Mouse (Mus musculus): ENCODE results near the gene Tnfsf14. TPM values are rescaled to one million over a fixed set of nuclear protein-coding genes. Genes with fewer than 3 reads are reported as not detected.

Tnfsf14 gene
- polyA plus RNA-seq, 2 experiments: 0.20 TPM; not detected in 1

DNA sequence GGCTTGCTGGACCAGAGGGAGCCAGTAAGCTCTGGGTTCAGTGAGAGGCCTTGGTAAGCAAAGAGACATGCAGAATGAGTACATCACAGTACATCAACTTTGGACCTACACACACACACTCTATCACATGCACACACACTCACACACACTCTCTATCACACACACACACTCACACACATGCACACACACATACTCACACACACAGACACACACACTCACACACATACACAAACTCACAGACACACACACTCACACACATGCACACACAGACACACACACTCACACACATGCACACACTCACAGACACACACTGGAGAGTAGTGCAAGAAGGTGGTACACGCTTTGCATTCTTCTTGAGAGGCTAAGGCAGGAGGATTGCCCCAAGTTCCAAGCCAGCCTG is 38.2 kb upstream of the Tnfsf14 start:
- no peaks in the 10 kb centered on the region for H3K27me3 ChIP-seq (ENCODE audit: control insufficient read depth, insufficient read depth, low read length)
- TF ChIP-seq POLR2A (IDR thresholded peaks at IDR 0.05; ENCODE audit: borderline replicate concordance, extremely low read depth, insufficient read depth, insufficient read length): no peak
- 71% methylated on average over 1 of the region's 1 CpGs for WGBS
- H3K4me3 ChIP-seq (replicated peaks; ENCODE audit: low read length): no peak overlapping the region
- DNase-seq (ENCODE audit: low spot score) (no peak), ATAC-seq (ENCODE audit: low FRiP score, low read depth) (no peak)
- no peak overlapping the region for H3K9ac ChIP-seq (ENCODE audit: low read depth, low read length, severe bottlenecking)
- no peak overlapping the region for H3K4me2 ChIP-seq (replicated peaks; ENCODE audit: low read depth, low read length, severe bottlenecking)
- no peaks in the 10 kb centered on the region for H3K9me3 ChIP-seq (ENCODE audit: control insufficient read depth, low read length)
- H3K27ac ChIP-seq (replicated peaks; ENCODE audit: low read depth, low read length): no peak overlapping the region
- peaks cover 28% of the 10 kb centered on the region for H3K36me3 ChIP-seq (ENCODE audit: control insufficient read depth, insufficient read depth, low read length)
- H3K4me1 ChIP-seq (ENCODE audit: control insufficient read depth, insufficient read depth, low read length): no peaks in the 10 kb centered on the region

DNA sequence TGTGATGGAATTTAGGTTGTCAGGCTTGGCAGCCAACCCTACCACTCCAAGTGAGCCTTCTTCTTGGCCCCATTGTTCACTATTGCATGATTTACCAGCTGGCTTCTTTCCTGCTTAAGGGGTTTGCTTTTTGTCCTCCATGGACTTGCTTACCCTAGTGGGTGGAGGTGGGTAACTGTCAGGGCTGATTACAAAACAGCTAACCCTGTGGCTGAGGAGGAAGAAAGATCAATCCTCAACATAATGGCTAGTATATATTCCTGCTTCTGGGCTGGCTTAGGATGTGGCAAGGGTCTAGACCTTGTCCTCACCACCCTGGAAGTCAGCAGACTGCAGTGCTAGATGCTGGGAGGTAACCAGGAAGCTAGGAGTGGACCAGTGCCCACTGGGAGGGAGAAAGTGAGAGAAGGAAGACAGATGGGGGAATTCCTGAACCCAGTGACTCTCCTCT is 37.4 kb upstream of the Tnfsf14 start:
- ATAC-seq (ENCODE audit: low FRiP score, low read depth) (no peak), DNase-seq (ENCODE audit: low spot score) (no peak)
- Histone ChIP-seq H3K27me3 (ENCODE audit: control insufficient read depth, insufficient read depth, low read length) (no peaks in the 10 kb centered on the region), H3K4me3 (replicated peaks; ENCODE audit: low read length) (no peak overlapping the region), H3K4me2 (replicated peaks; ENCODE audit: low read depth, low read length, severe bottlenecking) (no peak overlapping the region), H3K4me1 (ENCODE audit: control insufficient read depth, insufficient read depth, low read length) (no peaks in the 10 kb centered on the region), H3K27ac (replicated peaks; ENCODE audit: low read depth, low read length) (no peak overlapping the region), H3K9me3 (ENCODE audit: control insufficient read depth, low read length) (no peaks in the 10 kb centered on the region), H3K9ac (ENCODE audit: low read depth, low read length, severe bottlenecking) (no peak overlapping the region), H3K36me3 (ENCODE audit: control insufficient read depth, insufficient read depth, low read length) (peaks cover 20% of the 10 kb centered on the region)
- no peak for TF ChIP-seq POLR2A (IDR thresholded peaks at IDR 0.05; ENCODE audit: borderline replicate concordance, extremely low read depth, insufficient read depth, insufficient read length)

DNA sequence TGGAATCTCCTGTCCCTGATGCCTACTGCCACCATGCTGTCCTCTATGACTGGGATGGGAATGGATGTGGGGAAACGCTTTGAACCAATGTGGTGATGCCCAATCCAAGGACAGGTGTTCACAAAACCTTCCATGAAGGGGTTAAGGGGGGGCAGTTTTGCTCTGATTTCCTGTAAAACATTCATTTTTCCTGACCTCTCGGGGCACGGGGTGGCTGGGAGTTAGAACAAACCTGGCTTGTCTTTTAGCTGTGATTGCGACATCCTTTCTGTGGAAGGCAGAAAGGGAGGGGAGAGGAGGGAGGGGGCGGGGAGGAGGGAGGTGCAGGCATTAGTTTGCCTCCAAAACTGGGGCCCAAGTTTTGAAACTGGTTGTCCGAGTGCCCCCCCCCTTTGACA is 36.8 kb upstream of the Tnfsf14 start:
- no peaks in the 10 kb centered on the region for H3K27me3 ChIP-seq (ENCODE audit: control insufficient read depth, insufficient read depth, low read length)
- no peak overlapping the region for H3K9ac ChIP-seq (ENCODE audit: low read depth, low read length, severe bottlenecking)
- no peak overlapping the region for H3K4me3 ChIP-seq (replicated peaks; ENCODE audit: low read length)
- no peaks in the 10 kb centered on the region for H3K4me1 ChIP-seq (ENCODE audit: control insufficient read depth, insufficient read depth, low read length)
- no peaks in the 10 kb centered on the region for H3K9me3 ChIP-seq (ENCODE audit: control insufficient read depth, low read length)
- no peak for ATAC-seq (ENCODE audit: low FRiP score, low read depth)
- 58% methylated on average over 5 of the region's 6 CpGs for WGBS
- H3K36me3 ChIP-seq (ENCODE audit: control insufficient read depth, insufficient read depth, low read length): peaks cover 14% of the 10 kb centered on the region
- TF ChIP-seq POLR2A (IDR thresholded peaks at IDR 0.05; ENCODE audit: borderline replicate concordance, extremely low read depth, insufficient read depth, insufficient read length): no peak
- H3K4me2 ChIP-seq (replicated peaks; ENCODE audit: low read depth, low read length, severe bottlenecking): no peak overlapping the region
- no peak overlapping the region for H3K27ac ChIP-seq (replicated peaks; ENCODE audit: low read depth, low read length)
- DNase-seq (ENCODE audit: low spot score): no peak

DNA sequence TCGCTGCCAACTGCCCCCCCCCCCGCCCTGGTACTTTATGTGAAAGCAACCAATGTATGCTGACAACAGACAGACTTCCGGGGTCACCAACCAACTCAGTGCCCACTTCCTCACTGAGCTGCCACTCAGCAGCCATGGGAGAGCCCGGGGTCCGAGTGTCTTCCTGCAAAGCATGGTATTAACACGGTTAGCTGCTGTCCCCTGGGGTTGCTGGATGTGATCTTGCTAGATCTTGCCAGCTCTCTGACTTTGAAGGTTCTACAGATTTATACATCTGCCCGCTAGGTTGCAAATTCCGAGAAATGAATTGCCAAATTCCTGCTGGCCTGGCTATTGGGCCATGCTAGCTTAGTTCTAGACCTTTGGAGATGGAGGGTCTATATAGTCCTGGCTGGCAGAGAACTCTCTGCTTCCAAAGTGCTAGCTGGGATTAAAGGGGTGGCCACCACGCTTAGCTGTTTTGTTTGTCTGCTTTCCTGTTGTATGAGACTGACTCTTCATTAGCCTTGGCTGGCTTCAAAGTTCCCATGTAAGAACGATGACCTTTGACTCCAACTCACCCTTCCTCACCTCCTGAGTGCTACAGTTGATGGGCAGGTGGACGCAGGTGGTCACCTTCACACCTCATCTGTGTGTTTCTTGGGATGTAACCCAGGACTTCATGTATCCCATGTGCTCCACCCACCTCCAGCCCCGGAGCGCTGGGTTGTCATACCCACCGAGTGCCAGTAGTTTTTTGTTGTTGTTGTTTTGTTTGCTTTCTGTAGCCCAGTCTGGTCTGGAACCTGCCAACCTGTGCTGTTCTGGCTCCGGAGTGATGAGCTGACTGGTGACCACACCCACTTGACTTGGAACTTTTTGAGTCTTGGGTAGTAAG is 36.1 kb upstream of the Tnfsf14 start:
- ATAC-seq (ENCODE audit: low FRiP score, low read depth) (no peak), DNase-seq (ENCODE audit: low spot score) (no peak)
- H3K4me1 ChIP-seq (ENCODE audit: control insufficient read depth, insufficient read depth, low read length): no peaks in the 10 kb centered on the region
- H3K36me3 ChIP-seq (ENCODE audit: control insufficient read depth, insufficient read depth, low read length): peaks cover 9% of the 10 kb centered on the region
- H3K4me2 ChIP-seq (replicated peaks; ENCODE audit: low read depth, low read length, severe bottlenecking): no peak overlapping the region
- WGBS: 78% methylated on average over 15 of the region's 15 CpGs
- no peaks in the 10 kb centered on the region for H3K9me3 ChIP-seq (ENCODE audit: control insufficient read depth, low read length)
- TF ChIP-seq POLR2A (IDR thresholded peaks at IDR 0.05; ENCODE audit: borderline replicate concordance, extremely low read depth, insufficient read depth, insufficient read length): no peak
- H3K4me3 ChIP-seq (replicated peaks; ENCODE audit: low read length): no peak overlapping the region
- no peak overlapping the region for H3K27ac ChIP-seq (replicated peaks; ENCODE audit: low read depth, low read length)
- no peak overlapping the region for H3K9ac ChIP-seq (ENCODE audit: low read depth, low read length, severe bottlenecking)
- no peaks in the 10 kb centered on the region for H3K27me3 ChIP-seq (ENCODE audit: control insufficient read depth, insufficient read depth, low read length)

DNA sequence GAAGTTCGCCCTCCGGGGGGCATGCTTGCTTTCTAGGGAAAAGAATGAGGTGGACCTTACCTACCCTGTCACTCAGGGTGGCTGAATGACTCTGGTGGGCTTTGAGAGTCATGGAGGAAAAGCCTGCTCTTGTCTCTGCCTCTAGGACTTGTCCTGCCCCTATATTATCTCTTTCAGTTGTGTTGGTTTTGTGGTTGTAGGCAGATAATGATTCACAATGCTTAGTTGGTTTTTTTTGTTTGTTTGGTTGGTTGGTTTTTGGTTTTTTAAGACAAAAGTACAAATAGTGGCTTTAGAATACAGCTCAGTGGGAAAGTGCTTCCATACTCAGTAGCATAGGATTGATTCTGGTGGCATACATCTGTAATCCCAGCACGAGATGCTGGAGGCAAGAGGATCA is 34.9 kb upstream of the Tnfsf14 start:
- 80% methylated on average over 3 of the region's 3 CpGs for WGBS
- H3K4me3 ChIP-seq (replicated peaks; ENCODE audit: low read length): no peak overlapping the region
- no peak overlapping the region for H3K9ac ChIP-seq (ENCODE audit: low read depth, low read length, severe bottlenecking)
- TF ChIP-seq POLR2A (IDR thresholded peaks at IDR 0.05; ENCODE audit: borderline replicate concordance, extremely low read depth, insufficient read depth, insufficient read length): no peak
- 0 out of 2 replicates have a peak, but pooled peaks cover 5% of the 10 kb centered on the region for H3K27me3 ChIP-seq (ENCODE audit: control insufficient read depth, insufficient read depth, low read length)
- ATAC-seq (ENCODE audit: low FRiP score, low read depth): no peak
- H3K36me3 ChIP-seq (ENCODE audit: control insufficient read depth, insufficient read depth, low read length): no peaks in the 10 kb centered on the region
- H3K9me3 ChIP-seq (ENCODE audit: control insufficient read depth, low read length): no peaks in the 10 kb centered on the region
- H3K4me1 ChIP-seq (ENCODE audit: control insufficient read depth, insufficient read depth, low read length): no peaks in the 10 kb centered on the region
- H3K4me2 ChIP-seq (replicated peaks; ENCODE audit: low read depth, low read length, severe bottlenecking): no peak overlapping the region
- no peak for DNase-seq (ENCODE audit: low spot score)
- no peak overlapping the region for H3K27ac ChIP-seq (replicated peaks; ENCODE audit: low read depth, low read length)
